Mouse (Mus musculus): ENCODE results near the gene Rspo1. TPM values are rescaled to one million over a fixed set of nuclear protein-coding genes. Genes with fewer than 3 reads are reported as not detected.

Rspo1 gene
- polyA plus RNA-seq, 1 experiment from 2014 or later, result 9.5 TPM

DNA sequence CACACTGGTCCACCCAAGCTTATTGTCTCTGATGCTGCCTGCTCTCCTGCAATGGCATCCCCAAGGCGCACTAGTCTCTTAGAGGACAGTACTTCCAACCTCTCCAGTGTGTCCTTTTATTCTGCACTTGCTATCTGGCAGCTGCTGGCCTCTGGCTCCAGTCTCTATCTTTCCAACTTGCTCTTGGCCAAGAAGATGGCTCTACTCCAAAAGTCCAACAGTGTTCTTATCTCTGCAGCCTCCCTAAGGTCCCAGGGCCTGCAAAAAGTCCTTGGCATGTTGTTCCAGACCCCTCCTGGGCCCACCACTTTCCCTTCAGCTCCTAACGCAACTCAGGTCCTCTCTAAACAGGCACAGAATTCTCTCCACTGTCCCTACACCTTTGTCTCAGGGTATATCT lies 28.9 kb upstream of the Rspo1 start:
- no peak overlapping the region for H3K4me3 ChIP-seq
- no peaks in the 10 kb centered on the region for H3K9me3 ChIP-seq
- ATAC-seq (ENCODE audit: borderline replicate concordance, extremely low read depth, low FRiP score, low TSS enrichment), result no peak
- peaks cover 9% of the 10 kb centered on the region; the same call in 1 of the 2 replicates for H3K27me3 ChIP-seq
- WGBS, result 75% methylated on average over 2 of the region's 2 CpGs
- no peaks in the 10 kb centered on the region for H3K36me3 ChIP-seq
- peaks cover 11% of the 10 kb centered on the region; the same call in 1 of the 2 replicates for H3K4me1 ChIP-seq
- H3K9ac ChIP-seq, result no peak overlapping the region
- H3K4me2 ChIP-seq, result no peak overlapping the region
- H3K27ac ChIP-seq, result no peak overlapping the region

DNA sequence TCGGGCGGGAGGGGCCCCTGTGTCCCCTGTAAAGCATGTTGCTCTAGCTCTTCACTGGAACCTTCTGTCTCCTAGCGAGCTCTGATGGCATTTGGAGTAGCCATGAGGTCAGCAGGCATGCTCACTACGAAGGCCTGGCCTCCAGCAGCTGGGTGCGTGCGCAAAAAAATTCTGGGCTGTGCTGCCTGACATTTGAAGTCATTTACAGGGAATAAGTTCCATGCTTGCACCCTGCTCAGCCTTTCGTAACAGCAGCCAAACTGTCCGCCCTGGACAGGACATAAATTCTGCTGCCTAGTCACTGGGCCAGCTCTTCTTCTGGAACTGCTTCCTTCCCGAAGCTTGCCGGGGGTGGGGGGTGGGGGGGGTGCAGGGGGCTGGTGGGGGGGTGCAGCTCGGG lies 27.2 kb upstream of the Rspo1 start:
- WGBS, result 42% methylated on average over 11 of the region's 11 CpGs
- Histone ChIP-seq H3K9me3 (no peaks in the 10 kb centered on the region), H3K4me3 (no peak overlapping the region), H3K9ac (no peak overlapping the region), H3K36me3 (no peaks in the 10 kb centered on the region), H3K4me1 (no peaks in the 10 kb centered on the region; the same call in 1 of the 2 replicates), H3K4me2 (no peak overlapping the region), H3K27ac (no peak overlapping the region), H3K27me3 (peaks cover 9% of the 10 kb centered on the region; the same call in 1 of the 2 replicates)
- peak; percentile 62; the same call in 1 of the 2 replicates for ATAC-seq (ENCODE audit: borderline replicate concordance, extremely low read depth, low FRiP score, low TSS enrichment)

DNA sequence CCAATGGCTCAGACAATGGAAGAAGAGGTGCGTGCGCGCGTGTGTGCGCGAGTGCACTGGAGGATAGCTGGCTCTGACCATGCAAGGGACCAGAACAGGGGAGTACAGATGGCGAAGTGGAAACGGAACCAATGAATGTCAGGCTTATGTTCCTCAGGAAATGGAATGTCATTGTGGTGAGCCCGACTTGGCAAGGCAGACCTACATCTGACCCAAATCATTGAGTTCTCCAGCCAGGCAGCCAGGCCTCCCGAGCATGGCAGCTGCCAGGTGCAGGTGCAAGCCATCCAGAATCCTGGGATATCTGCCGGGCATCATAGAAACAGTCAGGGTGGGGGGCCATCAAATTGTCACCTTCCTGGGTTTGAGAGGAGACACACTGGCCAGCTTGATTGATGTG lies 25.3 kb upstream of the Rspo1 start:
- H3K4me3 ChIP-seq, result no peak overlapping the region
- H3K36me3 ChIP-seq, result no peaks in the 10 kb centered on the region
- no peaks in the 10 kb centered on the region; the same call in 1 of the 2 replicates for H3K4me1 ChIP-seq
- H3K9me3 ChIP-seq, result no peaks in the 10 kb centered on the region
- no peak overlapping the region for H3K9ac ChIP-seq
- WGBS, result 87% methylated on average over 11 of the region's 11 CpGs
- no peak for ATAC-seq (ENCODE audit: borderline replicate concordance, extremely low read depth, low FRiP score, low TSS enrichment)
- no peak overlapping the region for H3K4me2 ChIP-seq
- H3K27me3 ChIP-seq, result peaks cover 4% of the 10 kb centered on the region; the same call in 1 of the 2 replicates
- H3K27ac ChIP-seq, result no peak overlapping the region

DNA sequence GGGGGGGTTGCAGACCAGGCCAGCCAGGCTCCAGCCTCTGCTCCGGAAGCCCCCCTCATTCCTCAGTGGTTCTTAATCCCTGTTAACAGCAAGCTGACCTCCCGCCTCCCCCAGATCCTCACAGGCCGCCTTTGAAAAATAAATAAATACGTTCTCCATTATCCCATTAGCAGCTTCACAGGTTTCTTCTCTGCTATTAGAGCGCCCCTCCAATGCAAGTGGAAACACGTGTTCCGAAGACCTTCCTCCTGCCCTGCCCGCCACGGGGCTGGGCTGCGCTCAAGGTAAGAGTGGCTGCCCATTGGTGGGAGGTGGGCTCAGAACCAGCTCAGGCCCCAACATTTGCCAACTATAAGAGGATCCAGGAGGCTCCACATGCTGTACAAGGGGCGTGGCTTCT lies 23.7 kb upstream of the Rspo1 start:
- no peaks in the 10 kb centered on the region; the same call in 1 of the 2 replicates for H3K4me1 ChIP-seq
- WGBS, result 21% methylated on average over 11 of the region's 11 CpGs
- H3K9me3 ChIP-seq, result no peaks in the 10 kb centered on the region
- ATAC-seq (ENCODE audit: borderline replicate concordance, extremely low read depth, low FRiP score, low TSS enrichment), result no peak
- H3K9ac ChIP-seq, result no peak overlapping the region
- no peaks in the 10 kb centered on the region for H3K36me3 ChIP-seq
- no peak overlapping the region for H3K4me3 ChIP-seq
- H3K27ac ChIP-seq, result no peak overlapping the region
- H3K27me3 ChIP-seq, result peaks cover 4% of the 10 kb centered on the region; the same call in 1 of the 2 replicates
- no peak overlapping the region for H3K4me2 ChIP-seq

DNA sequence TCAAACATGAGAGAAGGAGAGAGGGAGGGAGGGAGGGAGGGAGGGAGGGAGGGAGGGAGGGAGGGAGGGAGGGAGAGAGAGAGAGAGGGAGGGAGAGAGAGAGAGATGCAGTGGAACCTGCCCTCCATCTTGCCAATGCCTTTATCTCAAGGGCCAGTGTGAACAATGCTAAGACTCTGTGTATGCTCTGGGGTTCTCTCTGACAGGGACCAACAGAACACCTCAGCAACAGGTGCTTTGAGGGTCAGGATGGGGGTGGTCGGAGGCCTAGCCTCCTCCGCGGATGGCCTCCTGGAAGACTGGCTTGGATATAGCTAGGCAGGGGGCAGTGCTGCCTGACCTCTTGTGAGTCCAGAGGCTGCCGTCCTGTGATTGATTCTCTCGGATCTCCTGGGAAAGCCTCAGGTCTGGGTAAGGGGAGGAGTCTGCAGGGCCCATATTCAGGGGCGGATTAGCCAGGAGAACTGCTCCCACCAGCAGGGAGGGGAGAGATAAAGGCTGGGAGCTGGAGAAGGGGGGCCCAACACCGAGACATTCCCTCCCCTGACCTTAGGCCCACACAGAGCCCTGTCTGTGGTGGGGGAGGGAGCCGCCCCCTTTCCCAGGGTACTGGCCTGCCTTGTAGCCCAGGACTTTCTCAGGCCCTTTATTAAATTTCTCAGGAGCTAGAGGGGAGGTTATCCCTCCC lies 21.2 kb upstream of the Rspo1 start:
- H3K27ac ChIP-seq, result no peak overlapping the region
- ATAC-seq (ENCODE audit: borderline replicate concordance, extremely low read depth, low FRiP score, low TSS enrichment), result no peak

DNA sequence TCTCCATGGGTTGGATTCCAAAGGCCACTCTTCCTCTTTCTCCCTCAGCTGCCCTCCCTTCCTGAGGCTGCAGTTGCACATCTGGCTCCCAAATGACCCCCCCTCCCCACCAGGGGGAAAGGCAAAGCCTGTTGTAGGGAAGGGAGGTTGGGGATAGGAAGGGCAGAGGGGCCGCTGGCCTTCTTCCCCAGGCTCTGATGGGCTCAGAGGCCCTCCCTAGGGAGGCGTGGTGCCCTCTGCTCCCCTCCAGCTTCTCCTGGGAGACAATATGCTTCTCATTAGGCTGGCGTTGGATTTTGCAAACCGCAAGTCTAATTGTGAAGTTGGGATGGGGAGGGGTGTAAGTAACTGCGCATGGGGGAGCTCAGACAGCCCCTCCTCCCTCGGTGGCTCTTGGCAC lies 17.5 kb upstream of the Rspo1 start:
- no peak overlapping the region for H3K9ac ChIP-seq
- no peak for ATAC-seq (ENCODE audit: borderline replicate concordance, extremely low read depth, low FRiP score, low TSS enrichment)
- H3K27me3 ChIP-seq, result peaks cover 4% of the 10 kb centered on the region; the same call in 1 of the 2 replicates
- H3K9me3 ChIP-seq, result no peaks in the 10 kb centered on the region
- 66% methylated on average over 6 of the region's 6 CpGs for WGBS
- H3K4me1 ChIP-seq, result no peaks in the 10 kb centered on the region
- H3K4me3 ChIP-seq, result no peak overlapping the region
- no peaks in the 10 kb centered on the region for H3K36me3 ChIP-seq
- no peak overlapping the region for H3K27ac ChIP-seq
- no peak overlapping the region for H3K4me2 ChIP-seq

More for the DNA sequence above, 21.2 kb upstream of the Rspo1 start:
- no peaks in the 10 kb centered on the region for H3K9me3 ChIP-seq
- H3K9ac ChIP-seq, result no peak overlapping the region
- WGBS, result 21% methylated on average over 8 of the region's 8 CpGs
- no peak overlapping the region for H3K4me3 ChIP-seq
- no peak overlapping the region for H3K4me2 ChIP-seq
- H3K27me3 ChIP-seq, result peaks cover 4% of the 10 kb centered on the region; the same call in 1 of the 2 replicates
- H3K36me3 ChIP-seq, result no peaks in the 10 kb centered on the region
- H3K4me1 ChIP-seq, result no peaks in the 10 kb centered on the region

DNA sequence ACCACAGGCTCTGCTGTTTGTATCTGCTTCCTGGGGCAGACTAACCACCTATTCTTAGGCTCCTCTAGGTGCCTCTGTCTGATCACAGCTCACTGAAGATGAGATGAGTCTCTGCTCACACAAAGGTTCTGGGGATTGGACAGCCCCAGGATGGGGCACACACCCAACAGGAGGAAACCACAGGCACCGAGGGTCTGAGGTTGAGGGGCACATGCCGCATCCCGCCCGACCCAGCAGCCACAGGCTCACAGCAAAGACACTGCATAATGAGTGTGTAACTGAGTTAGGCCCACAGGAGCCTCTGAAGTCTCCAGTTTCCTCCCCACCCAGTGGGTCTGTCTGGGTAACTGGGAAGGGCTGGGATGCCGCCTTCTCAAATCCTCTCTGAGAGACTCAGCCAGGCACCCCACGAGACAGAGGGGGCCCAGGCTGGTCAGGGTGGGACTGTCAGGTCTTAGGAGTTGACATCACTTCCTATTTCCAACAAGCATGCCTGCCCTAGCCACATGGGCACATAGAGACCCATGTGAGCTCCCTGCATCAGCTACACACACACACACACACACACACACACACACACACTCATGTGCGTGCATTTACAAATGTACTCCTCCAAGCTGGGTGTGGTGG lies 16.9 kb upstream of the Rspo1 start:
- Histone ChIP-seq H3K9ac (no peak overlapping the region), H3K9me3 (no peaks in the 10 kb centered on the region), H3K4me1 (no peaks in the 10 kb centered on the region), H3K4me3 (no peak overlapping the region), H3K27ac (no peak overlapping the region), H3K4me2 (no peak overlapping the region), H3K27me3 (peaks cover 4% of the 10 kb centered on the region; the same call in 1 of the 2 replicates), H3K36me3 (no peaks in the 10 kb centered on the region)
- no peak for ATAC-seq (ENCODE audit: borderline replicate concordance, extremely low read depth, low FRiP score, low TSS enrichment)
- 79% methylated on average over 7 of the region's 7 CpGs for WGBS

DNA sequence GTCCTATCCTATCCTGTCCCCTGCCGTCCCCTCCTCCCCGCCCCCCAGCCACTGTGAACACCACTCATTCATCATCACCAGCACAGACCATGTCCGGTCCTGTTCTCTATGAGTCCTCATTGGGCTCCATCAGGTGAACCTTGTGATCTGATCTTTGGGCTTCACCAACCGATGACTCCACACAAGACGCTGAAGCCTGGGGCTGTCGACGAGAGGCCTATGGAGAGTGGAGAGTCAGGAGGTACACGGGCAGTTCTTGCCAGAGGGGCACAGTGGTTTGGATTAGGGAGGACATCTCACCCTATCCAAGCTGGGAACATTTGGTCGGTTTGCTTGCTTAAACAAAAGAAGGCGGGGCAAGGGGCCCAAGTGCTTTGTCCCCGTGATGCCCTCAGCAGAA lies 16.0 kb upstream of the Rspo1 start:
- no peaks in the 10 kb centered on the region for H3K36me3 ChIP-seq
- H3K9ac ChIP-seq, result no peak overlapping the region
- no peak overlapping the region for H3K4me3 ChIP-seq
- 59% methylated on average over 11 of the region's 11 CpGs for WGBS
- no peak overlapping the region for H3K4me2 ChIP-seq
- no peaks in the 10 kb centered on the region for H3K4me1 ChIP-seq
- no peak for ATAC-seq (ENCODE audit: borderline replicate concordance, extremely low read depth, low FRiP score, low TSS enrichment)
- H3K27me3 ChIP-seq, result peaks cover 4% of the 10 kb centered on the region; the same call in 1 of the 2 replicates
- H3K27ac ChIP-seq, result no peak overlapping the region
- no peaks in the 10 kb centered on the region for H3K9me3 ChIP-seq

DNA sequence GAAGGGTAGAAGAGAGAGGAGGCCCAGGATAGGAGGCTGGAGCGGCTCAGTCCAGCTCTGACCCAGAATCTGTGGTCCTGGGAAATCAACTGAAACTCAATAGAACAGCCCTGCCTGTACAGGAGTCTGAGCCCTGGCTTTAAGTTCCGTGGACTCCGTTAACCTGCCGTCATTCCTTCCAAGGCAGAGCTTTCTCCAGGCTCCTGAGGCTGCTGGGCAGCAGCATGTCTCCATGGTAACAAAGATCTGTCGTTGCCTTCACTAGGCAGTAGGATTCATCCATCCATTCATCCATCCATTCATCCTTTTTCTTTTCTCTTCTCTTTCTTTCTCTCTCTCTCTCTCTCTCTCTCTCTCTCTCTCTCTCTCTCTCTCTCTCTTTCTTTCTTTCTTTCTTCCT lies 15.6 kb upstream of the Rspo1 start:
- no peak overlapping the region for H3K4me2 ChIP-seq
- no peaks in the 10 kb centered on the region for H3K9me3 ChIP-seq
- no peak overlapping the region for H3K9ac ChIP-seq
- no peaks in the 10 kb centered on the region for H3K4me1 ChIP-seq
- H3K36me3 ChIP-seq, result no peaks in the 10 kb centered on the region
- peaks cover 4% of the 10 kb centered on the region; the same call in 1 of the 2 replicates for H3K27me3 ChIP-seq
- no peak overlapping the region for H3K4me3 ChIP-seq
- no peak for ATAC-seq (ENCODE audit: borderline replicate concordance, extremely low read depth, low FRiP score, low TSS enrichment)
- H3K27ac ChIP-seq, result no peak overlapping the region
- WGBS, result 33% methylated on average over 5 of the region's 5 CpGs

DNA sequence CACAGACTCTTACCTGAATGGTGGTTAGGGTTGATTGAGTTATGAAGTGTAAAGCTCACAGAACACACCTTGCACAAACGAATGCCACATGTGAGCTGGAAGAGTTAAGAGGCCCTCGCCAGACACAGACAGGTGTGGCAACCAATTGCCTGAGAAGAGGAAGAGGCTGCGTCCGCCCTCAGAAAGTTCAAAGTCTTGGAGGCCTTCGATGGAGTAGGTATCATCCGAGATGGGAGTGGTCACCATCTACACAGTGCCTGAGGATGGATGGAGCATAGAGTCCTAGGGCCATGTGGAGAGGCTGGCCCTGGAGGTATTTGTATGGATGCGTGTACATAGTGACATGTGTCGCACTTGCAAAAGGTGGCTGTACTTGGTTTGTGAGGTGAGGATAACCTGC lies 15.1 kb upstream of the Rspo1 start:
- Histone ChIP-seq H3K4me3 (no peak overlapping the region), H3K4me2 (no peak overlapping the region), H3K9ac (no peak overlapping the region), H3K36me3 (no peaks in the 10 kb centered on the region), H3K4me1 (no peaks in the 10 kb centered on the region), H3K9me3 (no peaks in the 10 kb centered on the region), H3K27ac (no peak overlapping the region), H3K27me3 (peaks cover 4% of the 10 kb centered on the region; the same call in 1 of the 2 replicates)
- ATAC-seq (ENCODE audit: borderline replicate concordance, extremely low read depth, low FRiP score, low TSS enrichment), result no peak
- WGBS, result 70% methylated on average over 8 of the region's 8 CpGs

DNA sequence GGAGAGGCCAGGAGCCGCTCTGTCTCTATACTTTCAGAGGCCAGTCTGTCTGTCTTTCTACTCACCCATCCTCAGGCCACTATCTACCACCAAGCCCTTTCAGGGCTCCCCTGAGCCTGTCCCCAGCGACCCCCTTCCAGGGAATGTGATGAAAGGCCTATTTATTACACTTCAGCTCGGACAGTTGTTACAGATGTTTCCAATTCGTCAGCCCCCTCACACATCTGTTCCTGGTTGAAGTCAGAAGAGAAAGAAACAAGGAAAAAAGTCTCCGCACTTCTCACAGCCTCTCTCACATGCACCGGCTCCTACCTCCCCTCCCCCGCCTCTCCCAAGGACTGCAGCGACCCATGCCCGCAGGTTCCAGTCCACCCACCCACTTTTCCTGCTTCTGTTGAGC lies 13.9 kb upstream of the Rspo1 start:
- H3K9ac ChIP-seq, result no peak overlapping the region
- WGBS, result 30% methylated on average over 9 of the region's 9 CpGs

DNA sequence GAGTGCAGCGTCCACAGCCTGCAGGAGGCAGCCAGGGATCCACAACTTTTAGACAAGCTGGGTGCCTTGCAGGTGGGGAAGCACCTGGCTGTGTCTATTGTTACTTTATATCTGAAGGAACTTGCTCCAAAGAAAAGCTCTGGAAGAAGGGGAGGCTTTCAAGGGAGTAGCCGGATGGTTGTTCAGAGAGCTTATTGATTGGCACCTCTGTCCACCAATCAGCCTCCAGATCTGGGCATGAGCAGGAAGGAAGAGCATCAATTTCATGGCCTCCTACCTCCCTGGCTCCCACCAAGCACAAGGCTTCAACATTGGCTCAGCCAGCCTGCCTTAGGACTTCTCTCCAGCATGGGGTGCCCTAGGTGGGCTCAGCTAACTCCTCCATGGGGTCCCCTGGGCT lies 12.9 kb upstream of the Rspo1 start:
- WGBS, result 74% methylated on average over 2 of the region's 2 CpGs
- ATAC-seq (ENCODE audit: borderline replicate concordance, extremely low read depth, low FRiP score, low TSS enrichment), result no peak
- Histone ChIP-seq H3K36me3 (no peaks in the 10 kb centered on the region), H3K27ac (no peak overlapping the region), H3K9ac (no peak overlapping the region), H3K9me3 (no peaks in the 10 kb centered on the region), H3K4me1 (no peaks in the 10 kb centered on the region), H3K4me2 (no peak overlapping the region), H3K4me3 (no peak overlapping the region), H3K27me3 (peaks cover 4% of the 10 kb centered on the region; the same call in 1 of the 2 replicates)

More for the DNA sequence above, 13.9 kb upstream of the Rspo1 start:
- H3K4me1 ChIP-seq, result no peaks in the 10 kb centered on the region
- no peak overlapping the region for H3K27ac ChIP-seq
- H3K9me3 ChIP-seq, result no peaks in the 10 kb centered on the region
- H3K36me3 ChIP-seq, result no peaks in the 10 kb centered on the region
- no peak overlapping the region for H3K4me3 ChIP-seq
- peaks cover 4% of the 10 kb centered on the region; the same call in 1 of the 2 replicates for H3K27me3 ChIP-seq
- no peak overlapping the region for H3K4me2 ChIP-seq
- ATAC-seq (ENCODE audit: borderline replicate concordance, extremely low read depth, low FRiP score, low TSS enrichment), result no peak

Measured in lung, embryonic 15.5 days (tissue).